Mouse (Mus musculus) heart, postnatal 0 days (tissue): Measurements from ENCODE around the gene Ap3s2.

Experiments
- CTCF ChIP-seq: IDR thresholded peaks from 2 replicates; pipeline ENCODE4 v1.5.1; 2016; ENCODE audit warnings: antibody characterized with exemption, control low read depth, low read depth
- EP300 ChIP-seq: IDR thresholded peaks from 2 replicates; pipeline ENCODE4 v1.6.1; 2016; ENCODE audit warnings: antibody characterized with exemption, low read depth

DNA sequence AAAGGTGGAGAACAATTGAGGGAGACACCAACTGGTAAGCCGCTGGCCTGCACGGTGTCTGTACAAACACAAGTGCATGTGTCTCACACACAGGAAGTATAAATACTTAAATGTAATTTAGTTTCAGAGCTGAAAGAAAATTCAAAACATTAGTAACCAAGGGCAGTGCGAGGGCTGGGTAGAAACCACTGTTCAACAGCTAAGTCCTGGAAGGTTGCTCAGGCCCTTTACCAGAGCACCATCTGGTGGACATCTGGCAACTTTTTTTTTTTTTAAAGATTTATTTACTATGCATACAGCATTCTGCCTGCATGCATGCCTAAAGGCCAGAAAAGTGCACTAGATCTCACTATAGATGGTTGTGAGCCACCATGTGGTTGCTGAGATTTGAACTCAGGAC lies 5.9 kb downstream of the Ap3s2 start:
- TF ChIP-seq CTCF (peak; percentile 66), EP300 (no peak)
